Mouse (Mus musculus) liver, embryonic 14.5 days (tissue): ENCODE measurements around the gene Jtb.

Source experiments
- CTCF ChIP-seq: IDR thresholded peaks from 2 replicates; pipeline ENCODE4 v1.5.1; 2016; ENCODE audit warnings: antibody characterized with exemption, low read depth, control low read depth
- EP300 ChIP-seq: IDR thresholded peaks from 2 replicates; pipeline ENCODE4 v1.6.1; 2016; ENCODE audit warnings: antibody characterized with exemption, low read depth

GRCm38 (mm10) chr3:90222941-90223340 lies 8.5 kb upstream of the Jtb start:
- no peak for TF ChIP-seq CTCF
- TF ChIP-seq EP300: no peak
